Mouse (Mus musculus) adrenal gland (tissue): ENCODE results near the gene Nkiras1.

ENCODE experiments used
- intact Hi-C: fragments of 180-260 bp; cut with DNase I; formaldehyde crosslinking; loops from one replicate; pipeline ENCODE4 v1.15.1; 2025

Nkiras1 gene

DNA sequence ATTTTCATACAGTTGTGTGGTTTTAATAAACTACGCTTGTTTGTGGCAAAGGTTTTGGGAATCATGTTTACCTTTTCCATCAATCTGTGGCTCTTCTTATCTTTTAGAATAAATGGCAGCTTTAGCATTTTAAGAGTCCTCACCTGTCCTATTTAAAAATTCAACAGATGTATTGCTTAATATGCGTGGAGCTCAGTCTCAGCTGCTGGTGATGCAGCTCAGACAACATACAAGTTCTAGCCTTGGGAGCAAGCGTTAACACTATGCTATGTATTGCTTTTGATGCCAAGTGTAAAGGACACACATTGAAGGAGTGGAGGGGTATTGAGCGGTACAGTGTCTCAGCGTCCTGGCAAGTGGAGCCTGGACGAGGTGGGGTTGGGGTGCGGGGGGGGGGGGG lies 730 bp downstream of the Nkiras1 start:
- intact Hi-C loops = loop anchor here (2.0 kb wide), 1 partner anchor 33 kb away; the partner anchor contains the start of gene Nr1d2

DNA sequence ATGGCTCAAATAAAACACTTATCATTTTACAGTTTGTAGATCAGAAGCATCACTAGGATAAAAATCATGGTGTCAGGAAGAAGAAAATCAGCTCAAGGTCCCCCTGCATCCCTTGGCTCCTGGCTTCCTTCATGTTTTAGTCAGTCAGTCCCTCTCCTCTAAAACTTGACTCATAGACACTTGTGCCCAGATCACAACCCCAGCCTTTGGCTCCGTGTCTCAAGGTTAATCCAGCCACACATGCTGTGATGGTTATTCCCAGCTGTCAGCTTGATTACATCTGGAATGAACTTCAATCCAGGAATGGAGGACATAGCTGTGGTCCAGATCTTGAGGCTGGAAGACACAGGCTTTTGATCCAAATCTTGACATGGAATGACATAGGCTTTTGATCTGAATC lies 3.6 kb downstream of the Nkiras1 start:
- intact Hi-C loops = no loop called here

GRCm38 (mm10) chr14:18280375-18280774 lies 9.4 kb downstream of the Nkiras1 start:
- intact Hi-C loops = no loop called here

DNA sequence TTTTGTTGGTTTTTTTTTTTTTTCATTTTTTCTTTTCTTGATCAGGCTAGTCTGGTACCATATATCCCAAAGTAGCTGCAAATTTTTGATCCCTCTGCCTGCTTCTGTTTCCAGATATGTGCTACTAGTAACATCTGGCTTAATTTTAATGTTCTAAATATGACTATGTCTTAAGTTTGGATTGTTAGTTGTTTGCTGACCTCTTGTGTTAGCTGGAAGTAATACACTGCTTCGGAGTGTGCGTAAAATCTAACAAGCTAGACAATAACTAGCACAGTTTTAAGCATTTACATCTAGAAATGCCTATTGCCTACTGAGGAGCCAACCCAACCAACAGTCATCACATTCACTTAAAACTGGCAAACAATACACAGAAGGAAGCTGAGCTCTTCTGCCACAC lies 13.6 kb downstream of the Nkiras1 start:
- intact Hi-C loops = no loop called here

DNA sequence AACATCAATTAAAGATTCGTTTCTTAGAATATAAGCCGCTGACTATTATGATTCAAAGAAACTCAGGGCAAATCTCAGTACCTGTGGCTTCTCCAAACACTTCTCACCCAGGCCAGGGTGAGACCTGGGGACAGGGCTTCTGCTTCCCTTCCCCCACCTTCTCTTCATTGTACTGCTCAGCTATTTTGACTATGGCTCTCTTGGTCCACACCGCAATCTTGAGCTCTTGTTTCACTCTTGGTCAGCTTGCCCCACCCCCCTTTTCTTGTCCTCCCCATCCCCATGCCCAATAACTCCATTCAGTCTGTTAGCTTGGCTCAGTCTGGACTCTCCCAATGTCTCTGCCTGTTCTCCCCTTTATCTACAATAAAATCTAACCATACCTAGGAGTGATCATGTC lies 14.5 kb downstream of the Nkiras1 start:
- intact Hi-C loops = no loop called here

GRCm38 (mm10) chr14:18286441-18286840 lies 15.5 kb downstream of the Nkiras1 start:
- intact Hi-C loops = no loop called here

DNA sequence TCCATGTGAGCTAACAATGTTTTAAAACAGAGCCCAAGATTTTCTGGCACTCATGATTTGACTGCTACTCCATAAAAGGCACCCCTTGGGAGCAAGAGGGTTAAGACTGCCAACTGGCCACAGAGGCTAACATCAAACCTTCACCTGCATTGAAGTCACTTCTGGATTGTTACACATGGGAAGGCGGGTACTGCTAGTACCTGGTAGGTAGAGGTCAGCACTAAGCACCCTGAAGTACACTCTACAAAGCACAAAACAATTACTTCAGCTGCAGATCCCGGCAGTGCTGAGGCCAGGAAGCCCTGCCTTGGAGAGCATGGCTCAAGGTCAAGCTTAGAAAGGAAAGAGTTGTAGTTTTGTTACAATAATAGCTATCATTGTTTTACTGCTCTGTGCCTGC lies 16.5 kb downstream of the Nkiras1 start:
- intact Hi-C loops = no loop called here

DNA sequence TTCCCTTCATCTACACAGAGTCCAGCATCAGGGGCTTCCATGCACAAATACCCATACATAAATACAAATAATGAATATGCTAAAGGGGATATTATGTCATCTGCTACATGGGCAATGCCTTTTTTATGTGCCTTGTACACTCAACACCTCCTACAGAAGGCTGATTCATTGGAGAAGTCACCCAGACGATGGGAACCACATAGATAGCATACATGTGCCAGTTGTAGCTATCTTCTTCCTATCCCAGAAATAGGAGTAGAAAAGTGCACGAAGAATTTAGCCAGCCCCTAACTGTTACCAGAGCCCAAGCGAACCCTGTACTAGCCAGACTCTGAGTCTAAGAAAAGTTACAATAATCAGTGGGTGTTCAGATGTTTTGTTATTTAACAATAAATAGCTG lies 21.2 kb downstream of the Nkiras1 start:
- intact Hi-C loops = no loop called here

GRCm38 (mm10) chr14:18292578-18292977 lies 21.6 kb downstream of the Nkiras1 start:
- intact Hi-C loops = no loop called here

DNA sequence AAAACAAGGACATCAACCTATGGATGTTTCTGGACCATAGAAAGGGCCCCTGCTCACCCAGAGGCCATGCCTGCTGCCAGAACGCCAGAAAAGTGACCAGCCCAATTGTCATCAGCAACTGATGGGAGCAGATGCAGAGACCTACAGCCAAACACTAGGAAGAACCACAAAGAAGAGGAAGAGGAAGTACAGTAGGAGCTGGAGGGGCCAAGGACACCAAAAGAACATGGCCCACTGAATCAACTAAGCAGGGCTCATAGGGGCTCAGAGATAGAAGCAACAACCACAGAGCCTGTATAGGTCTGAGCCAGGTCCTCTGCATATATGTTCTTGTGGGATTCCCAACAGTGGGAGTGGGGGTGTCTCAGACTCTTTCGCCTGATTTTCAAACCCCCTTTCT lies 26.5 kb downstream of the Nkiras1 start:
- intact Hi-C loops = no loop called here

- intact Hi-C loops = no loop called here
These were observed 27.9 kb downstream of the Nkiras1 start for GRCm38 (mm10) chr14:18298874-18299273.

- intact Hi-C loops = no loop called here
These were observed 29.7 kb downstream of the Nkiras1 start for GRCm38 (mm10) chr14:18300676-18301075.

DNA sequence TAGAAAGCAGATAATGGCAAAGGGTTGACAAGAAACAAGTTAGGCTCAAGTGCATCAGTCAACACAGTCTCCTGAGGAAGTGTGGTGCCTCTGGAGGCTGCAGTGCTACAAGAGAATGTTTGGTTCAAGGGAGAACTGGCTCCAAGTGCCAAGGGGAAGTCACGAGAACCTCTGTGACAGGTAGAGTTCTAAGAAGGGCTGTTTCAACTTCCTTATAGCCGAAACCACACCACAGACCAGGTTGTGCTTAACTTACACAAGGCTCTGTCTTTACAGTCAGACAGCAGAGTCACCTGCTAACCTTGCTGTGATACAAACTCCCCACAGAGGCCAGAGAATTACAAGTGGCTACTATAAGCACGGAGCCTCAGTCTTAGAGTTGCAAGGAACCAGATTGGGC lies 30.7 kb downstream of the Nkiras1 start:
- intact Hi-C loops = no loop called here

- intact Hi-C loops = no loop called here
These were observed 31.8 kb downstream of the Nkiras1 start for GRCm38 (mm10) chr14:18302750-18303149.

DNA sequence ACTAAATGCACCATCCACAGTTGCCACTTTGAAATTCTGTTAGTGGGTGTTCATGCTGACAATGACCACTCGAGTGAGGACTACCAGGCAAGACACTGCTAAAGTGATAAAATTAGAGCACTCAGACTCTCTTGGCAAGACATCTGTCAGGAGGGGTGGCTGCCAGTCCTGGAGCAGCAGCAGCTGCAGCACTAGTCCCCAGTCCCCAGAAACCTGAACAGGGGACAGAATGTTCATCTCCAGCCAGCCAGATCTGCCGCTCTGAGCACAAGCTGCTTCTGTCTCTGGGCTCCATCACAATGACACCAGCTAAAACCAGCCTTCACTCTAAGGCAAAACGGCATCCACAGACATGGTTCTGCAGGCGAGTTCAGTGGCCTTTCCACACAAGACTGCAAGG lies 32.3 kb downstream of the Nkiras1 start:
- intact Hi-C loops = no loop called here

DNA sequence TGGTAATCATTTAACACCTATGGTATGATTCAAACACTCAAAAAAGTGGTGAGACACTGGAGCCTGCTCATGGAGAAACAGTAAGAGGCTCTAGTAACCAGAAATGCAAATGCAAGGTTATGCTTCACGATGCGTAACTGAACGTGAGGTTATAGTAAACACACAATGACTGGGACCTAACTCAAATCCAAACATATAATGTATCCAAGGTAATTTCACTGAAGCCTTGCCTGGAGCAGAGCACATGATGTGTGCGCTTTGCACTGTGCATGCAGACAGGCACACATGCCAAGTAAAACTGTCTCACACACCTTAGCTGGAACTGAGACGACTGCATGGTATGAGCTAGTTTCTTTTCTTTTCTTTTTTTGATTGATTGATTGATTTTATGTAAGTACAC lies 33.2 kb downstream of the Nkiras1 start:
- intact Hi-C loops = no loop called here

- intact Hi-C loops = no loop called here
These were observed 46.8 kb downstream of the Nkiras1 start for GRCm38 (mm10) chr14:18317457-18318411.

DNA sequence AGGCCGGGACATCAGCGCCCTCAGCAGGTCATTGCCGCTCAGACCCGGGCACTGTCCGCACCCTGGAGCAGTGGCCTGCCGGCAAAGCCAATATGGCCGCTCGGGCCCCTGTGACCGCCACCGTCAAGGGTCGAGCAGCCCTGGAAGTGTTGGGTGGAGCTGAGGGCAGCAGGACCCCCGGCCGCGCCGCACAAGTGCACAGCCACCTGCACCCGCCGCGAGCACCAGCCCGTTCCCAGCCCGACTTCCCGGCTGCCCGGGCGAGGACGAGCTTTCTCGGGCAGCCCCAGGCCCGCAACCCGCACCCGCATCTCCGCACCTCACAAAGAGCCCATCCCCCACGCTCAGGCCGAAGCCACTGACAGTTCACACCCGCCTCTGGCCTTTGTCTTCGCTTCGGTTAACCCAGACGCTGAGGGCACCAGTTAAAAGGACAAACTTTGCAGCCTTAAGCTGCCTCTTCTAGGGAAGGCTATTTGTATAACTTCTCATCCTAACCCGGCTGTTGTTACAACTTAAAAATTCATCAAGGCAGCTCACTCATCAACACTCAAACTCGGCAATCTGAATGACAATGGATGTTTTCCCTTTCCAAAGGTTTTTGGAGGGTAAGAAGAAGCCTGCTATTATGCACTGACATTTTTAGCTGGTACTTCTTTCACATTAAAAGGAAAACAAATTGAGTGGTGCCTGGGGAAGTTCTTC lies 56.2 kb downstream of the Nkiras1 start:
- intact Hi-C loops = no loop called here

DNA sequence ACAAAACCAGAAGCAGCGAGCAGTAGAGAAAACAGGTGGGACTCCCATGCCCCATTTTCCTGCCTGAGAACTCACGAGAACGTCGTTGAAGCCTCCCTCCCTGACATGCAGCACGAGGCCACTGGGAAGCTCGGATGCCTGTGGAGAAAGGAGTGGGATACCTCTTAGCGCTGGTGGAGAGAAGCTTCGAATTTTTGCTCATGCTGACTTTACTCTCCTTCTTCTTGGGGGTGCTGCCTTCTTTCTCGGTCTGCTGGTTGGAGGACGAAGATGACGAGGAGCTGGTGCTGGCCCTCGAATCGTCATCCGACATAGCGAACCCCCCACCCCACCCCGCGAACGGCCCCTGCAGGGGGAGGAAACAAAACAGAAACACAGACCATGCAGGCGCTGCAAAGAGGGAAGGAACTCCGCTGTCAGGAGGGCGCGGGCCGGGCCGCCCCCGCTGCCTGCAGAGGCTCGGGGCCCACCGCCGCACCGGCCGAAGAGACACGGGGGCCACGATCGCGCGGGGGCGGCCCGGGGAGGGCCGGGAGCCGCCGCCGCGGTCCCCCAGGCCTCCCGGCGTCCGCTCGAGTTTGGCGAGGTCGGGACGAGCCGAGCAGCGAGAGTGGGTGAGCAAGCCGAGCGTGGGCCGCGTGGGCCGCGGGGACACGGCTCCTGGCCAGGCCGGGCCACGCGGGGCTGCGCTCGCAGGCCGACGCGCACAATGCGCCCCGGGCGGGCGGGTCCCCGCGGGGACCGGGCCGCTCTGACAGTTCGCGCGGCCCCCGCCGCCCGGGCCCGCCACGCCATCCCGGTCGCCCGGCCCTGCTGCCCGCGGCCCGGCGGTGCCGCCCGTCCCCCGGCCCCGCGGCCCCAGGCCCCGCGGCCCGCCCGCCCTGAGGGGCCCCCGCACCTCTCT lies 60.1 kb downstream of the Nkiras1 start:
- intact Hi-C loops = no loop called here

GRCm38 (mm10) chr14:18331693-18332131 lies 60.8 kb downstream of the Nkiras1 start, which contains the start of gene Ube2e1:
Gene Ube2e1 (minus strand): TSS chr14:18331859.
- intact Hi-C loops = no loop called here
